Mouse (Mus musculus) hindbrain, embryonic 14.5 days (tissue): ENCODE data around the gene Rara. TPM values are rescaled to one million over a fixed set of nuclear protein-coding genes. Genes with fewer than 3 reads are reported as not detected.
"Not testable (repeated sequence)": the region's sequence is repeated elsewhere in the genome, so short reads cannot be mapped to it uniquely, and the experiment has no call there.

Experiments
- ATAC-seq: fragments of 200-750 bp; cut with Nextera tagmentation; 2 replicates; pipeline ENCODE4 v1.8.0; 2017; ENCODE audit warnings: moderate number of reproducible peaks, mild to moderate bottlenecking, moderate TSS enrichment, moderate library complexity; ENCODE audit not compliant: low FRiP score
- DNase-seq: peaks from one replicate; pipeline ENCODE4 v3.0.0-alpha.2; 2015; ENCODE audit warnings: low spot score
- H3K27ac ChIP-seq: fragments of 300-500 bp; sonication (generic); 2 replicates; pipeline ENCODE4 v1.5.1; 2014; ENCODE audit warnings: mild to moderate bottlenecking, moderate library complexity
- H3K27me3 ChIP-seq: fragments of 300-500 bp; sonication (generic); 2 replicates; pipeline ENCODE4 v1.6.1; 2014; ENCODE audit warnings: mild to moderate bottlenecking, low read length, mixed read lengths; ENCODE audit not compliant: control insufficient read depth, insufficient read depth
- H3K36me3 ChIP-seq: fragments of 300-500 bp; sonication (generic); replicated peaks from 2 replicates; pipeline ENCODE4 v1.6.1; 2014; ENCODE audit not compliant: control insufficient read depth, insufficient read depth
- H3K4me1 ChIP-seq: fragments of 300-500 bp; sonication (generic); replicated peaks from 2 replicates; pipeline ENCODE4 v1.6.1; 2014; ENCODE audit warnings: antibody characterized with exemption, low read length, mixed read lengths; ENCODE audit not compliant: control insufficient read depth, insufficient read depth
- H3K4me2 ChIP-seq: fragments of 300-500 bp; sonication (generic); replicated peaks from 2 replicates; pipeline ENCODE4 v1.6.1; 2014; ENCODE audit warnings: mild to moderate bottlenecking, moderate library complexity
- H3K4me3 ChIP-seq: fragments of 300-500 bp; sonication (generic); replicated peaks from 2 replicates; pipeline ENCODE4 v1.5.1; 2014; ENCODE audit warnings: mild to moderate bottlenecking, low read length
- H3K9ac ChIP-seq: fragments of 300-500 bp; sonication (generic); 2 replicates; pipeline ENCODE4 v1.6.1; 2014
- H3K9me3 ChIP-seq: fragments of 300-500 bp; sonication (generic); 2 replicates; pipeline ENCODE4 v1.6.1; 2016; ENCODE audit warnings: low read length; ENCODE audit not compliant: control insufficient read depth
- WGBS: fragments of 180-500 bp; shearing (Covaris S2); extraction: QIAGEN DNeasy Blood & Tissue Kit; methylation state at CpG from one replicate; pipeline ENCODE4 v1.1.7; 2014; 5-methylcytosine and 5-hydroxymethylcytosine counted together
- polyA plus RNA-seq: library from polyadenylated mRNA; unstranded; fragments of >200 nt; fragmentation: Nextera tagmentation; extraction: Ambion mirVana; gene quantifications from 2 replicates; pipeline ENCODE4 v1.2.1, GENCODE M21; 2014

Rara gene
- polyA plus RNA-seq, 1 experiment from 2014 or later = 18.7 TPM

- ATAC-seq = no peak
These were observed 722 bp downstream of the Rara start for GRCm38 (mm10) chr11:98928186-98928893.

GRCm38 (mm10) chr11:98929503-98929902, 1.9 kb downstream of the Rara start:
- Histone ChIP-seq H3K9ac (peak overlapping the region; percentile 86), H3K27ac (peak overlapping the region; percentile 52)
- WGBS = 4% methylated on average over 9 of the region's 9 CpGs

More at GRCm38 (mm10) chr11:98928186-98928893, 722 bp downstream of the Rara start:
- peak overlapping the region; percentile 86 for H3K9ac ChIP-seq
- no peaks in the 10 kb centered on the region for H3K27me3 ChIP-seq
- no peaks in the 10 kb centered on the region for H3K9me3 ChIP-seq
- peaks cover 91% of the 10 kb centered on the region for H3K4me1 ChIP-seq
- DNase-seq = no peak
- 12% methylated on average over 12 of the region's 12 CpGs for WGBS
- H3K36me3 ChIP-seq = no peaks in the 10 kb centered on the region
- peak overlapping the region; percentile 63 for H3K4me3 ChIP-seq
- H3K4me2 ChIP-seq = peak overlapping the region; percentile 64
- H3K27ac ChIP-seq = no peak overlapping the region

GRCm38 (mm10) chr11:98930127-98930601, 2.5 kb downstream of the Rara start:
- DNase-seq = no peak
- peak overlapping the region; percentile 64 for H3K4me2 ChIP-seq
- WGBS = 50% methylated on average over 7 of the region's 7 CpGs
- no peak overlapping the region for H3K4me3 ChIP-seq
- H3K36me3 ChIP-seq = no peaks in the 10 kb centered on the region
- H3K9ac ChIP-seq = peak overlapping the region; percentile 86
- peaks cover 73% of the 10 kb centered on the region for H3K4me1 ChIP-seq
- no peaks in the 10 kb centered on the region for H3K27me3 ChIP-seq
- ATAC-seq = no peak
- H3K9me3 ChIP-seq = no peaks in the 10 kb centered on the region
- H3K27ac ChIP-seq = peak overlapping the region; percentile 52; the same call in 1 of the 2 replicates

More at GRCm38 (mm10) chr11:98929503-98929902, 1.9 kb downstream of the Rara start:
- Histone ChIP-seq H3K4me2 (peak overlapping the region; percentile 64), H3K4me3 (peak overlapping the region; percentile 63), H3K4me1 (peaks cover 79% of the 10 kb centered on the region), H3K9me3 (no peaks in the 10 kb centered on the region), H3K27me3 (no peaks in the 10 kb centered on the region), H3K36me3 (no peaks in the 10 kb centered on the region)
- ATAC-seq (no peak), DNase-seq (no peak)

GRCm38 (mm10) chr11:98930773-98931512, 3.3 kb downstream of the Rara start:
- no peak overlapping the region for H3K9ac ChIP-seq

GRCm38 (mm10) chr11:98931513-98932292, 4.1 kb downstream of the Rara start:
- Histone ChIP-seq H3K4me2 (0 out of 2 replicates have a peak overlapping the region, but pooled peaks have one; percentile 8), H3K9me3 (no peaks in the 10 kb centered on the region), H3K4me3 (no peak overlapping the region), H3K9ac (no peak overlapping the region), H3K27ac (peak overlapping the region; percentile 18; the same call in 1 of the 2 replicates), H3K4me1 (peaks cover 67% of the 10 kb centered on the region), H3K36me3 (no peaks in the 10 kb centered on the region), H3K27me3 (no peaks in the 10 kb centered on the region)
- DNase-seq = no peak
- 26% methylated on average over 7 of the region's 7 CpGs for WGBS
- no peak for ATAC-seq

More at GRCm38 (mm10) chr11:98930773-98931512, 3.3 kb downstream of the Rara start:
- H3K4me1 ChIP-seq = peaks cover 66% of the 10 kb centered on the region
- H3K4me3 ChIP-seq = no peak overlapping the region
- H3K27ac ChIP-seq = peak overlapping the region; percentile 18; the same call in 1 of the 2 replicates
- peak overlapping the region; percentile 64; the same call in 1 of the 2 replicates for H3K4me2 ChIP-seq
- no peaks in the 10 kb centered on the region for H3K27me3 ChIP-seq
- WGBS = 39% methylated on average over 10 of the region's 10 CpGs
- DNase-seq = no peak
- no peaks in the 10 kb centered on the region for H3K36me3 ChIP-seq
- H3K9me3 ChIP-seq = no peaks in the 10 kb centered on the region
- ATAC-seq = no peak

- 0 out of 2 replicates have a peak overlapping the region, but pooled peaks have one; percentile 4 for H3K4me2 ChIP-seq
- H3K9ac ChIP-seq = no peak overlapping the region
- no peaks in the 10 kb centered on the region for H3K36me3 ChIP-seq
- peaks cover 69% of the 10 kb centered on the region for H3K4me1 ChIP-seq
- H3K27ac ChIP-seq = 0 out of 2 replicates have a peak overlapping the region, but pooled peaks have one; percentile 18
- H3K9me3 ChIP-seq = no peaks in the 10 kb centered on the region
- no peak overlapping the region for H3K4me3 ChIP-seq
- WGBS = 26% methylated on average over 19 of the region's 19 CpGs
- DNase-seq (no peak), ATAC-seq (no peak)
- no peaks in the 10 kb centered on the region for H3K27me3 ChIP-seq
These were observed 4.9 kb downstream of the Rara start for GRCm38 (mm10) chr11:98932293-98933091.

GRCm38 (mm10) chr11:98933151-98933550, 5.5 kb downstream of the Rara start:
- no peaks in the 10 kb centered on the region for H3K9me3 ChIP-seq
- no peak overlapping the region for H3K4me2 ChIP-seq
- peaks cover 67% of the 10 kb centered on the region for H3K4me1 ChIP-seq
- DNase-seq (no peak), ATAC-seq (no peak)
- H3K9ac ChIP-seq = no peak overlapping the region
- H3K27me3 ChIP-seq = no peaks in the 10 kb centered on the region
- no peaks in the 10 kb centered on the region for H3K36me3 ChIP-seq
- H3K4me3 ChIP-seq = no peak overlapping the region
- H3K27ac ChIP-seq = no peak overlapping the region
- 45% methylated on average over 9 of the region's 9 CpGs for WGBS

GRCm38 (mm10) chr11:98933847-98934246, 6.2 kb downstream of the Rara start:
- H3K36me3 ChIP-seq, H3K4me2 ChIP-seq, DNase-seq, ATAC-seq, H3K9me3 ChIP-seq, H3K27ac ChIP-seq, H3K4me3 ChIP-seq, H3K27me3 ChIP-seq, H3K9ac ChIP-seq: not testable (repeated sequence)
- WGBS = 93% methylated on average over 2 of the region's 2 CpGs
- peaks cover 66% of the 10 kb centered on the region for H3K4me1 ChIP-seq
